Mouse (Mus musculus): ENCODE results near the gene Terf2ip.

The Terf2ip gene

GRCm38 (mm10) chr8:112009558-112009957, 1.6 kb upstream of the Terf2ip start:
- DNase-seq (ENCODE audit: low spot score in 2 of 2): no peak

- peak in 1 of 2 experiments; percentile 23 for DNase-seq (ENCODE audit: low spot score in 2 of 2)
These were observed 631 bp downstream of the Terf2ip start for GRCm38 (mm10) chr8:112011816-112012242.

- no peak for DNase-seq (ENCODE audit: low spot score in 2 of 2)
These were observed 3.7 kb downstream of the Terf2ip start, which contains the start of gene Gm6793 for GRCm38 (mm10) chr8:112014936-112015335. Gm6793 (minus strand) TSS chr8:112015036.

- no peak for DNase-seq (ENCODE audit: low spot score in 2 of 2)
These were observed 18.3 kb downstream of the Terf2ip start for GRCm38 (mm10) chr8:112029455-112029854.

- DNase-seq (ENCODE audit: low spot score in 2 of 2): no peak
These were observed 19.5 kb downstream of the Terf2ip start for GRCm38 (mm10) chr8:112030663-112031062.

- no peak for DNase-seq (ENCODE audit: low spot score in 2 of 2)
These were observed 21.9 kb downstream of the Terf2ip start for GRCm38 (mm10) chr8:112033071-112033470.

GRCm38 (mm10) chr8:112034603-112035002, 23.4 kb downstream of the Terf2ip start:
- peak in 1 of 2 experiments; percentile 11 for DNase-seq (ENCODE audit: low spot score in 2 of 2)

- DNase-seq (ENCODE audit: low spot score in 2 of 2): no peak
These were observed 26.3 kb downstream of the Terf2ip start for GRCm38 (mm10) chr8:112037521-112037920.

GRCm38 (mm10) chr8:112045182-112045581, 34.0 kb downstream of the Terf2ip start:
- DNase-seq (ENCODE audit: low spot score in 2 of 2): no peak

GRCm38 (mm10) chr8:112045896-112046295, 34.7 kb downstream of the Terf2ip start:
- peak; percentile 80 to 92 for DNase-seq (ENCODE audit: low spot score in 2 of 2)

GRCm38 (mm10) chr8:112048293-112048692, 37.1 kb downstream of the Terf2ip start:
- no peak for DNase-seq (ENCODE audit: low spot score in 2 of 2)

- no peak for DNase-seq (ENCODE audit: low spot score in 2 of 2)
These were observed 38.8 kb downstream of the Terf2ip start for GRCm38 (mm10) chr8:112049984-112050383.

GRCm38 (mm10) chr8:112051537-112051936, 40.3 kb downstream of the Terf2ip start:
- no peak for DNase-seq (ENCODE audit: low spot score in 2 of 2)

- DNase-seq (ENCODE audit: low spot score in 2 of 2): no peak
These were observed 43.3 kb downstream of the Terf2ip start for GRCm38 (mm10) chr8:112054456-112054855.

- peak in 1 of 2 experiments; percentile 30 for DNase-seq (ENCODE audit: low spot score in 2 of 2)
These were observed 50.2 kb downstream of the Terf2ip start for GRCm38 (mm10) chr8:112061372-112061771.

All from cerebellum, postnatal 4 days (tissue).